Mouse (Mus musculus): ENCODE data around the gene Mdm4. TPM values are rescaled to one million over a fixed set of nuclear protein-coding genes. Genes with fewer than 3 reads are reported as not detected.

The Mdm4 gene
- polyA plus RNA-seq, 1 experiment from 2014 or later: 36.5 TPM

DNA sequence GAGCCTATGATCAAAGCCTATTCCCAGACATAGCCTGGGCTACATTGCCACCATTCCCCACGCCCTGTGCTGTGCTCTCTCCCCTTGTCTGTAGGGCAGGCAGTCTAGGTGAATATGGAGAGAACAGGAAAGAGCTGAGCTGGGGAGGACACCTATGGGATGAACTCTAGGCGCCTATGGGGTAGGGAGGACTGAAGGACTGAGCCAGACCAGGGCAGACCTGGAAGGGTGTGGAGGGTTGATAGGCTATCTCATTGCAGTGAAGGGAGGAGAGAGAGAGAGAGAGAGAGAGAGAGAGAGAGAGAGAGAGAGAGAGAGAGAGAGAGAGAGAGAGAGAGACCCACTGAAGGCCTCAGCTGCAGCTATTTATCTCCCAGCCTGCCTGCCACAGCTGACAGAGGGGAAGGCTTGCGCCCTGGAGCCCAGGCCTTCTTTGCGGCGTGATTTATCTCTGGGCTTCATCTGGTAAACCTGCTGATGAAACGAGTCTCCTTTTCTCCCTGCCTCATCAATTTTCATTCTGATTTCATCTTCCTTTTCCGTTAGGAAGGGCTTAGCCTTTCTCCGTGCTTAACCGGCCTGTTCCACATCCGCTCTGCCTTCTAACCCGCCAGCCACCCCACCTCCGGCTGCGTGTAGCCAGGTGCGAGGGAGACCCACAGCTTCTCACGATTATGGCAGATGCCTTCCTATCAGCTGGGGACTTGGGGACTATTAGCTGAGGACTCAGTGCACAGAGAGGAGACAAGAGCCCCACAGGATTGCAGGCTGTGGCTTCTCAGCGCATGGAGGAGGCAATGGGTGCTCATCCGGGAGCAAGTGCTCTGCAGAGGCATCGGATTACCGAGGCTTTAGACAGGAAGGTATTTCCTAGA, 102.1 kb downstream of the Mdm4 start:
- H3K36me3 ChIP-seq (ENCODE audit: control insufficient read depth, insufficient read depth, low read length): no peaks in the 10 kb centered on the region
- H3K4me2 ChIP-seq: no peak overlapping the region
- no peaks in the 10 kb centered on the region for H3K9me3 ChIP-seq (ENCODE audit: control insufficient read depth, low read length)
- no peak overlapping the region for H3K9ac ChIP-seq (ENCODE audit: low read length)
- H3K27me3 ChIP-seq (ENCODE audit: control insufficient read depth, insufficient read depth, low read length): no peaks in the 10 kb centered on the region
- H3K27ac ChIP-seq (ENCODE audit: low read depth, low read length): no peak overlapping the region
- 0 out of 2 replicates have a peak, but pooled peaks cover 3% of the 10 kb centered on the region for H3K4me1 ChIP-seq (ENCODE audit: control insufficient read depth, insufficient read depth, low read length)
- no peak overlapping the region for H3K4me3 ChIP-seq (ENCODE audit: low read depth, low read length)
- WGBS: 55% methylated on average over 19 of the region's 19 CpGs
- ATAC-seq (ENCODE audit: low FRiP score): no peak
- no peak for DNase-seq (ENCODE audit: low spot score, missing footprints)

- Histone ChIP-seq H3K36me3 (ENCODE audit: control insufficient read depth, insufficient read depth, low read length) (no peaks in the 10 kb centered on the region), H3K4me1 (ENCODE audit: control insufficient read depth, insufficient read depth, low read length) (peaks cover 24% of the 10 kb centered on the region), H3K9me3 (ENCODE audit: control insufficient read depth, low read length) (no peaks in the 10 kb centered on the region), H3K4me2 (no peak overlapping the region), H3K27ac (ENCODE audit: low read depth, low read length) (no peak overlapping the region), H3K9ac (ENCODE audit: low read length) (no peak overlapping the region), H3K4me3 (ENCODE audit: low read depth, low read length) (no peak overlapping the region), H3K27me3 (ENCODE audit: control insufficient read depth, insufficient read depth, low read length) (no peaks in the 10 kb centered on the region)
- 93% methylated on average over 7 of the region's 7 CpGs for WGBS
- ATAC-seq (ENCODE audit: low FRiP score) (no peak), DNase-seq (ENCODE audit: low spot score, missing footprints) (no peak)
These were observed 105.1 kb downstream of the Mdm4 start for GRCm38 (mm10) chr1:132925270-132925669.

DNA sequence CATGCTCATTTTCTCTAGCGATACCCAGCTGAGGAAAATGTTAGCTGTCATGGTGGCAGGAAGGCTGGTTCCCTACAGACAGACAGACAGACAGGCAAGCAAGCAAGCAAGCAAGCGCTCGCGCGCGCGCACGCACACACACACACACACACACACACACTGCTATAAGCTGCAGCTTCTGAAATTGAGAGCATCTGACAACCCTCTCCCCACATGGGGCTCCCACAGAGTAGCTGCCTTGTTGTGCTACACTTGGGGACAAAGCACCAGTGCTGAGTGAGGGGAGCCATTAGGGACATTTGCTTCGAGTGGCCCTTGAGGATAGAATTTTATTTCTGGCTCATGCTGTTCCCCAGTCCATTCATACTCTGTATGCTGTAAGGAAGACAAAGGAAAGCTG, 108.1 kb downstream of the Mdm4 start:
- Histone ChIP-seq H3K27ac (ENCODE audit: low read depth, low read length) (no peak overlapping the region), H3K9ac (ENCODE audit: low read length) (no peak overlapping the region), H3K4me2 (no peak overlapping the region), H3K4me3 (ENCODE audit: low read depth, low read length) (no peak overlapping the region), H3K36me3 (ENCODE audit: control insufficient read depth, insufficient read depth, low read length) (no peaks in the 10 kb centered on the region), H3K4me1 (ENCODE audit: control insufficient read depth, insufficient read depth, low read length) (peaks cover 28% of the 10 kb centered on the region), H3K27me3 (ENCODE audit: control insufficient read depth, insufficient read depth, low read length) (no peaks in the 10 kb centered on the region), H3K9me3 (ENCODE audit: control insufficient read depth, low read length) (no peaks in the 10 kb centered on the region)
- 0 out of 2 replicates have a peak, but pooled peaks have one; percentile 31 for ATAC-seq (ENCODE audit: low FRiP score)
- WGBS: 85% methylated on average over 9 of the region's 9 CpGs
- peak; percentile 88 for DNase-seq (ENCODE audit: low spot score, missing footprints)

GRCm38 (mm10) chr1:132921071-132921470, 109.3 kb downstream of the Mdm4 start:
- Histone ChIP-seq H3K27me3 (ENCODE audit: control insufficient read depth, insufficient read depth, low read length) (no peaks in the 10 kb centered on the region), H3K4me2 (peak overlapping the region; percentile 17), H3K27ac (ENCODE audit: low read depth, low read length) (0 out of 2 replicates have a peak overlapping the region, but pooled peaks have one; percentile 16), H3K9me3 (ENCODE audit: control insufficient read depth, low read length) (no peaks in the 10 kb centered on the region), H3K4me3 (ENCODE audit: low read depth, low read length) (no peak overlapping the region), H3K9ac (ENCODE audit: low read length) (no peak overlapping the region), H3K4me1 (ENCODE audit: control insufficient read depth, insufficient read depth, low read length) (peaks cover 28% of the 10 kb centered on the region), H3K36me3 (ENCODE audit: control insufficient read depth, insufficient read depth, low read length) (no peaks in the 10 kb centered on the region)
- peak; percentile 74 for ATAC-seq (ENCODE audit: low FRiP score)
- WGBS: 2% methylated on average over 13 of the region's 13 CpGs
- peak; percentile 91 for DNase-seq (ENCODE audit: low spot score, missing footprints)

DNA sequence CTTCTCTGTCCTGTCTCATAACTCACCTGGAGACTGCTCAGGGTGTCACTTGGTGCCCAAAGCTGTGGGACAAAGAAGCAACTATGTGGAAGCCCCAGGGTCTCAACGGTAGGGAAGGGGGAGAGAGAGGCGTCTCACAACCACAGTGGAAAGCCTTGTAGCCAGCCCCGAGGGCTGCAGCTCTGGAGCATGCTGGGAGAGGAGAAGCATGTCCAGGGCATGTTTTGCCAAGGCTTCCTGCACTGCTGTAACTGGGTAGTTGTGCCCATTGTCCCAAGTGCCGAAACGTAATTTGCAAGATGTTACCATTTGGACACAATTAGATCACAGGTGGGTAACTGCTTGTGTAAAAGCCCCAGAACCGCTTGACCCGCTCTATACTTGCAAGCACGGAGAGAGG, 111.1 kb downstream of the Mdm4 start:
- Histone ChIP-seq H3K9me3 (ENCODE audit: control insufficient read depth, low read length) (no peaks in the 10 kb centered on the region), H3K27ac (ENCODE audit: low read depth, low read length) (no peak overlapping the region), H3K36me3 (ENCODE audit: control insufficient read depth, insufficient read depth, low read length) (no peaks in the 10 kb centered on the region), H3K27me3 (ENCODE audit: control insufficient read depth, insufficient read depth, low read length) (no peaks in the 10 kb centered on the region), H3K4me2 (no peak overlapping the region), H3K9ac (ENCODE audit: low read length) (no peak overlapping the region), H3K4me1 (ENCODE audit: control insufficient read depth, insufficient read depth, low read length) (peaks cover 28% of the 10 kb centered on the region), H3K4me3 (ENCODE audit: low read depth, low read length) (no peak overlapping the region)
- DNase-seq (ENCODE audit: low spot score, missing footprints) (no peak), ATAC-seq (ENCODE audit: low FRiP score) (no peak)
- WGBS: 85% methylated on average over 8 of the region's 8 CpGs

DNA sequence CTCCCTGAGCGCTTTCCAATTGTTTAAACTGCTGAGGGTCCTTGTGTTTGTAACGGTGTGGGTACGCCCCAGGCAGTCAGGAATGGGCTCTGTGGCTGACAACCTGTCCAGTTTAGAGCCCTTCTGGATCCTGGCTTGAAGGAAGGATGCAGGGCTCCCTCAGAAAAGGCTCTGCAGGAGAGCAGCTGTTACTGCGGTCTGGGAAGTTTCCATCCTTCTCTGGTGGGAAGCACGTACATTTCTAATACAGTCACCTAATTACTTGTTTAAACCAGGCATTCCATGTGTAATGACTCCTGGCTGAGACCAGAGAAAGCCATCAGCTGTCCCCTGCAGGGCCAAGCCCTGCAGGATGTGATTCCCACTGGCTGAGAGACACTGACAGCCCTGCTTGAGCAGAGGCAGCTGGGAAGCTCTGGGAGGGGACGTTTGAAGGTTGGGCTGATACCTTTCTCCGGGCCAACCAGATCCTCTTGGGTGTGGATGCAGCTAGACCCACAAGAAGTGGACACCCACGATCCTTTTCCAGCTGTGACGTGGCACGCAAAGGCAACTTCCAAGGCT, 112.2 kb downstream of the Mdm4 start:
- ATAC-seq (ENCODE audit: low FRiP score): no peak
- Histone ChIP-seq H3K4me2 (no peak overlapping the region), H3K9ac (ENCODE audit: low read length) (no peak overlapping the region), H3K4me1 (ENCODE audit: control insufficient read depth, insufficient read depth, low read length) (peaks cover 28% of the 10 kb centered on the region), H3K4me3 (ENCODE audit: low read depth, low read length) (no peak overlapping the region), H3K36me3 (ENCODE audit: control insufficient read depth, insufficient read depth, low read length) (no peaks in the 10 kb centered on the region), H3K27me3 (ENCODE audit: control insufficient read depth, insufficient read depth, low read length) (no peaks in the 10 kb centered on the region), H3K9me3 (ENCODE audit: control insufficient read depth, low read length) (no peaks in the 10 kb centered on the region), H3K27ac (ENCODE audit: low read depth, low read length) (no peak overlapping the region)
- 17% methylated on average over 10 of the region's 10 CpGs for WGBS
- no peak for DNase-seq (ENCODE audit: low spot score, missing footprints)

DNA sequence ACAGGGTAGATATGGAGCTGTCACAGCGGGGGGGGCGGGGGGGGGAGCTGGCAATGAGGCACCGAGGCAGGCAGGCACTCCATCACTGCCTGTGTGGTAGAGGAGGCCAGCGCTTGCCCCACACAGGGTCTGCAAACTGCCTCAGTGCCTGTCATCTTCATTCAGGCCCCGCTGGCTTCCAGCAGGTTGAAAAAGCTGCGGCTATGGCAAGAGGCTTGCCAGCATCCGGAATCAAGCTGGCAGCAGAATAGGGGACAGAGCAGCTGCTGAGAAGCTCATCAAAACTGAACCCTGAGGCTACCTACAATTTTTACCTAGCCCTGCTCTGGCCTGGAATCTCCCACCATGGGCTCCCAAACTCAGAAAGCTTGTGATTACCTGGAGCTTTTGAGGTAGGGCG, 112.8 kb downstream of the Mdm4 start:
- Histone ChIP-seq H3K36me3 (ENCODE audit: control insufficient read depth, insufficient read depth, low read length) (no peaks in the 10 kb centered on the region), H3K4me2 (no peak overlapping the region), H3K9me3 (ENCODE audit: control insufficient read depth, low read length) (no peaks in the 10 kb centered on the region), H3K27me3 (ENCODE audit: control insufficient read depth, insufficient read depth, low read length) (no peaks in the 10 kb centered on the region), H3K4me1 (ENCODE audit: control insufficient read depth, insufficient read depth, low read length) (peaks cover 27% of the 10 kb centered on the region), H3K4me3 (ENCODE audit: low read depth, low read length) (no peak overlapping the region), H3K9ac (ENCODE audit: low read length) (no peak overlapping the region), H3K27ac (ENCODE audit: low read depth, low read length) (no peak overlapping the region)
- DNase-seq (ENCODE audit: low spot score, missing footprints): no peak
- WGBS: 14% methylated on average over 8 of the region's 8 CpGs
- no peak for ATAC-seq (ENCODE audit: low FRiP score)

DNA sequence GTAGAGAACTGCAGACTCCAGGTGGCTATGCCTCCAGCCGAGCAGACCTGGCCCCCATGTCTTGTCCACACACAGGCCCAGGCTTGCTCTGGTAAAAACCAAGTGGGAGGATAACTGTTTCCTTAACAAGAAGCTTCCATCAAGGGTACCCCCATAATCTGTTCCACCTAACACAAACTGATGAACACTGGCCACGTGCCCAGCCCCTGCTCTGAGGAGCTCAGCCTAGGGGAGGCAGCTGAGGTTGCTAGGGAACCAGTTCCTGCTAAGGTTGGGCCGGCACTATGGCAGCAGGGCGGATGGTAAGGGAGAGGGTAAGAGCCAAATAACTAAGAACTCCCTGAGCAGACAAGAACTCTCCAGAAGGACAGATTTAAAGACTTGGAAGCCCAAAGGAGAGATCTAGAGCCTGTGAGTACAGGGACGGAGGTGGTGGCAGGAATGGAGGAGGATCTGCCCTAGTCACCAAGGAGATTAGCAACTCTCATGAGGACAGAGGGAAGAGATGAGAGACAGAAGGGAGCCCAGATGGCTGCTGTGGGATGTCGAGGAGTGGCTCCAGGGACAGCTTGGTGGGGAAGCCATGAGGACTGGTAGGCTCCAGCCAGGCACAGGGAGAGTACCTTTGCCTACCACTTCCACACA, 114.4 kb downstream of the Mdm4 start:
- no peaks in the 10 kb centered on the region for H3K9me3 ChIP-seq (ENCODE audit: control insufficient read depth, low read length)
- 47% methylated on average over 6 of the region's 6 CpGs for WGBS
- DNase-seq (ENCODE audit: low spot score, missing footprints) (peak; percentile 81), ATAC-seq (ENCODE audit: low FRiP score) (no peak)
- no peak overlapping the region for H3K4me2 ChIP-seq
- no peak overlapping the region for H3K9ac ChIP-seq (ENCODE audit: low read length)
- no peak overlapping the region for H3K27ac ChIP-seq (ENCODE audit: low read depth, low read length)
- no peaks in the 10 kb centered on the region for H3K27me3 ChIP-seq (ENCODE audit: control insufficient read depth, insufficient read depth, low read length)
- H3K4me1 ChIP-seq (ENCODE audit: control insufficient read depth, insufficient read depth, low read length): peaks cover 12% of the 10 kb centered on the region
- no peaks in the 10 kb centered on the region for H3K36me3 ChIP-seq (ENCODE audit: control insufficient read depth, insufficient read depth, low read length)
- H3K4me3 ChIP-seq (ENCODE audit: low read depth, low read length): no peak overlapping the region
